Mouse (Mus musculus): Measurements from ENCODE around the gene Gpr183.

Gene Gpr183

DNA sequence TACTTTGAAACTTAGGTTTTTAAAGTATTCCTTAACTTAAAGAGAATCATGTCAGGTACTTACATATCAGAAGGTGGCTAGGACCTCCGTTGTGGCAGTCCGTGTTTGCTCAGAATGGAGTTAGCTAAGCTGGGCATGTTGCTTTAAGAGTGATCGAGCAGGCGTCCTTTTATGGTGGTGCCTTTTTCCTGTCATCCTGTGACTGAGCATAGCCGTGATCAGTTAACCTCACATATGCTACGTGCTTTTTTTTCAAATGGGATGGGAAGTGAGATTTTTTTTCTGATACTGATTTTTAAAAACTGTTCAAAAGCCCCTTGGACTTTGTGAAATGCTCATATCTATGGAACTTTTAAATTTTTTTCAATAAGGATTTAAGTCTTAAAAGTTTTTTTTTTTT is at the start of gene Gpr183:
Gene Gpr183 (minus strand): TSS at position 206 of the 400 bp plus-strand sequence.
- DNase-seq (ENCODE audit: low read depth, low spot score), result peak; percentile 32

DNA sequence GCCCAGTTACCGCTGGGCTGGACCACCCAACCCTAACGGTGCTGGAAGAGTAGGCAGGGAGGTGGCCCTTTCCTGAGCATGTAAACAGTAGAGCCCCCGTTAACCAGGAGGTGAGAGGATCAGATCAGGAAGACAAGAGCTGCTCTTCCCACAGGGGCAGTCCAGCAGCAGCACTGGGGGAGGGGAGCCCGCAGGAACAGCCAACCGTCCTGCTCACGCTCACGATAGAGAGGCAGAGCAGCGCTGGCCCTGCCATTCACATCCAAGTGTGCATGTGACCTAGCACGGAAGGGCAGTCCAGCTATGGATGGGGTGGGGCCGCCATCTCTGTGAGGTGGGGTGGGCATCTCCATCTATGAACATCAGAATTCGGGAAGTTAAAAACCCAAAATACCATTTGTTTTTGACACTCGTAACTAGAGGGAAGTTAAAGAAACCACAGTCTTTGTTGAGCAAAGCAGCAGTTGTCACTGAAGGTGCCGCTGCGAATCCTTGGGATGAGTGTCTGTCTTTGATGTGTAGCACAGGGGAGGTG is 48.5 kb upstream of the Gpr183 start:
- no peak for DNase-seq (ENCODE audit: low read depth, low spot score)

GRCm38 (mm10) chr14:122012814-122013213 is 47.8 kb upstream of the Gpr183 start:
- no peak for DNase-seq (ENCODE audit: low read depth, low spot score)

DNA sequence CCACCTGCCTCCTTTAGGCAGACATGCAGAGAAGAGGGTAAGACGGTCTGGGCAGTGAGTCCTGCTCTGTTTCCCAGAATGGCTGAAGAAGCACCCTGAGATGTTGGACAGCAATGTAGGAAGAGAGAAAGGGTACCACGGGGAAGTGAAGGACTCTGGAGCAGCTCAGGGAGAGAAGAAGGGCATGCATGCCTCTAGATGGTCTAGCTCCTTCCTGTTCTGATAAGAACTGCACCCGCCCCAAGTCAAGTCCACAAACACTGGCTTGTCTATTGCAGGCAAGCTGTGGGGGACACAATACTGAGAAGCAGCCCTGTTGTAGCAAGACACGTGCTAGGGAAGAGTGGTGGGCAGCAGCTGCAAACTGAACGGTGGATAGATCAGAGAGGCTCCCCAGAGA is 47.2 kb upstream of the Gpr183 start:
- DNase-seq (ENCODE audit: low read depth, low spot score), result no peak

DNA sequence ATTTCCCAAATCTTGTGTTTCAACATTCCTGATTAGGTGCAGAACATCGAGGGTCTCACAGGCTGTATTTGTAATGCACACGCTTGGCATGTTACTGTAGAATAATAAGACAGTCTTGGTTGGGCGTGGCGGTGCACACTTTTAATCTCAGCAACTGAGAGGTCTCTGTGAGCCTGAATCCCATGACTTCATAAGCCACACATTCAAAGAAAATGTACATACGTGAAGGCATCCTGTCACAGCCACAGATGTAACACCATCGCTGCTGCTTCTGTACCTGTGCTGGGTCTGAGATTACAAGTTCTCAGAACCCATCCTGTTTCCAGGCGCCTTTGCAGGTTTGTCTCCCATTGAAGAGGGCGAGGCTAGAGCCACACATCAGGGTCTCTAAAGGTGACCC is 46.8 kb upstream of the Gpr183 start:
- no peak for DNase-seq (ENCODE audit: low read depth, low spot score)

- peak; percentile 44 for DNase-seq (ENCODE audit: low read depth, low spot score)
These were observed 45.3 kb upstream of the Gpr183 start for GRCm38 (mm10) chr14:122010301-122010700.

GRCm38 (mm10) chr14:122009502-122009901 is 44.5 kb upstream of the Gpr183 start:
- peak; percentile 51 for DNase-seq (ENCODE audit: low read depth, low spot score)

DNA sequence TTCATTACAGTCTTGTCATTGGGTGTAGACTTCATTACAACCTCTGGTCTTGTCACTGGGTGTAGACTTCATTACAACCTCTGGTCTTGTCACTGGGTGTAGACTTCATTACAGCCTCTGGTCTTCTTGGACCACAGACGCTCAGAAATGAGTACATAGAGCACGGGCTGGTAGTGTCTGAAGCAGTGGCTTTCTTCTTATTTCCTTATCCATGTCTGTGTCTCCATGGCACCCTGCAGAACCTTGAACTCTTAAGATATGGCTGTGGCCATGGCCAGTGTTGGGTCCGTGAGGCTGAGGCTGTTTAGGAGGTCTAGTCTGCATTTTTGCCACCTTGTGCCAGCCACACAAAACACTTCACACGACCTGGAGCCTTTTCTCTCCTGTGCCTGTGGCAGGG is 43.3 kb upstream of the Gpr183 start:
- DNase-seq (ENCODE audit: low read depth, low spot score), result no peak

DNA sequence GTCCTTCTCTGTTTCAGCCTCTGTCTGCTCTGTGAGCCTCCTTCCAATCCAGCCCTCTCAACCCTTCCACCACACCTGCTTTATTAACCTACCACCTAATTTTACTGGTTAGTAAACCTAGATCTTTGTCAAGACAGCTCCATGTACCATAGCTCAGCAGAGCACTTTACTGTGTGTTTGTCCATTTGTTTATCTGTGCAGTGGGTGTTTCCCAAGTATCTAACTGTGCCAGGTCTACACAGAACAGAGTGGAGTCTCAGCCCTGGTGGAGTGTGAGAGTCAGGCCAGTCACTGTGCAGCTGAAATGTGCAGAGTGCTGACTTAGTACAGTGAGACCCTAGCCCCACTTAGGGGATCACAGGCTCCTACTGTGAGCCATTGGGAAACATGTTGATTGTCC is 38.8 kb upstream of the Gpr183 start:
- no peak for DNase-seq (ENCODE audit: low read depth, low spot score)

DNA sequence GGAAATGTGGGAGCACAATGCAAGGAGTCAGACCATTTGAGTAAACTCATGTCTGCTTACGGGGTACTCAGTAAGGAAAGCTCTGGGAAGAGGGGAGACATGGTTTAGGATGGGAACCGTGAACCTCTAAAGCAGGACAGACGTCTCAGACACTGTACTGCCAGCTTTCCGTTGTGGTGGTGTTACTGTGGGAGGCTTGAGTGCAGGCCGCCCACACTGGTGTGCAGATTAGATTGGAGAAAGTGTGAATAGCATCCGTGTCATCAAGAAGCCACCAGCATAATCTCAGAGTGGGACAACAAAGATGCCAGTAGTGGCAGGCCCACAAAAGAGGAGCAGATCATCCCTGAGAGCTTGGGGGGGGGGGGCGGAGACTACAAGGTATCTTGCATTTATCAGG is 37.2 kb upstream of the Gpr183 start:
- no peak for DNase-seq (ENCODE audit: low read depth, low spot score)

DNA sequence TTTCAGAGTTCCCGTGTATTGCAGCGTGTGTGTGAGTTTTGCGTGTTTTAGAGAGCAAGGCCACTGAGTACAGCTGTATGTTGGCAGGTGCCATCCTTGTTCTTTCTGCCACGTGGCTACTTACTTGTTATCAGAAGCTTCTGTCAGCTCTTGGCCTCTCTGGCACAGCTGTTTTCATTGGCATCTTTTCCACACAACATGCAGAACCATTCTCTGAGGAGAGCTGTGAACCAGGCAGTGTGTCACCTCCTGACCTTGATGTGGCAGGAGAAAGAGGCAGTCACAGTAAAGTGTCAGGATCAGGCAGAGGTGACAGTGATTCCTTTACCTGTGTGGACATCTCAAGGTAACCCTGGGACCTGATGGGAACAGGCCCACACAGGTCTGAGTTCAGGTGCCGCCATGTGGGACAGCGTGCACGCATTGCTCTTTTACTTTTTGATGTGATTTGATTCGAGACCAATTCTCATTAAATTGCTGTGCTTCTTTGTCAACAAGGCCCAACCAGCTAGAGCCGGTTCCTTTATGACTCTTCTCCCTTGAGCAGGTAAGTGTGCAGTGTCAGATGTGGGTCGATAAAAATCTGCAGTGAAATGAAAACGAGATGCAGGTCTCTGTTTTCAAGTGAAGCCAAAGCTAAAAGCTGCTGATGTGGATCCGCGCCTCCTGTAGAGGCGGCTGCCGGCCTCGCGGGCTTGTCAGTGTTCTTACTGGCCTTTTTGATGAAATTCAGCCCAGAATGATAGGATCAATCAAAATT is 35.5 kb upstream of the Gpr183 start:
- DNase-seq (ENCODE audit: low read depth, low spot score), result no peak

GRCm38 (mm10) chr14:121999455-121999854 is 34.5 kb upstream of the Gpr183 start:
- no peak for DNase-seq (ENCODE audit: low read depth, low spot score)

- DNase-seq (ENCODE audit: low read depth, low spot score), result peak; percentile 69
These were observed 31.8 kb upstream of the Gpr183 start for GRCm38 (mm10) chr14:121996786-121997185.

- no peak for DNase-seq (ENCODE audit: low read depth, low spot score)
These were observed 30.5 kb upstream of the Gpr183 start for GRCm38 (mm10) chr14:121995557-121995870.

DNA sequence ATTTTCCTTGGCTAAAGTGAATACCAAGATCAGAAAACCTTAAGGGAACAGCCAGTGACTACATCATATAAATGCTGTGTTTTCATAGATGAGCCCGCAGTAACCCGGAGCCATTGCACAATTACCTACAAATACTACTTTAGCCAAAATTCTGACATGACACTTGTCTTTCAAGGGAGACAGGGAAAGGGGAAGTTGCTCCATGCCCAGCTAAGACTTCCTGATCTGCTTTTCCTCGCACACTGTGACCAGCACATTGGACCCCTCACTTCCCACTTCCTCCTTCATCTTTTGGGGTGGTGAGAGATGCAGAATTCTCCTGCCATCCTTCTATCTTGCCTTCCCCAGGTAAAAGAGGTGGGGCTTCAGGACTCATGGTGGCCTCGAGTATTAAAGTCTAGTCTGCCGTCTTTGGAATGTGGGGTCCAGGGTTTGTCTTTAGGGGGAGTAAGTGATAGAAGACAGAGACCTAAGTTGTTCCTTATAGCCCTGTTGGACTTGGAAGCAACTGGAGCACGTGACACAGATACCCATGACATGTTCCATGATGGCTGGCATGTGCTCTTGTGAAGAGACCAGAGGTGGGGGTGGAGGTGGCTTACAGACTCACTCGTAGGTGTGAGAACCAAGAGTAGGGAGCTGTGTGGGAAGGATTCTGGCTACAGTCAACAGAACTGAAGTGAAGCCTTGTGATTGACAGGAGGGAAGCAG is 30.0 kb upstream of the Gpr183 start:
- no peak for DNase-seq (ENCODE audit: low read depth, low spot score)

DNA sequence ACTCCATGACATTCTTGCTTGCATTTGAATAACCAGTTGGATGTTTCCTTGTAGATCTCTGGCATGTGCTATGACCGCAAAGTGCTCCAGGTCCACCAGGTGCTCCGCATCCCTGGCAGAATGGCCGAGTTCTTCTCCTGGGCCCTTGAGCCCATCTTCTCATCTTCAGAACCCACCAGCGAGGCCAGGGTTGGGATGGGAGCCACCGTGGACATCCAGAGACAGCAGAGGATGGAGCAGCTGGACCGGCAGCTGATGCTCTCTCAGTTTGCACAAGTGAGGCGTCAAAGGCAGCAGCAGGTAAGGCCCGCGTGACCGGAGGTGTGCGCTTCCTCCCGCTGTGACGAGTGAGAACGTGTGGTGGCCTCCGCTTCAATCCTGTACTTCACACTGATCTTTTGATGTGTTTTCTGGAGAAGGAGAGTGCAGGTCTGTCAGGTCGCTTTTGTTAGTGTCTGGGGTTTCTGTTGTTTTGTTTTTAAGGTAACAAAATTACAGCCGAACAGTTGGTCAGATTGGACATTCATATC is 29.2 kb upstream of the Gpr183 start:
- no peak for DNase-seq (ENCODE audit: low read depth, low spot score)

- no peak for DNase-seq (ENCODE audit: low read depth, low spot score)
These were observed 28.6 kb upstream of the Gpr183 start for GRCm38 (mm10) chr14:121993616-121994015.

- DNase-seq (ENCODE audit: low read depth, low spot score), result no peak
These were observed 27.6 kb upstream of the Gpr183 start for GRCm38 (mm10) chr14:121992395-121993280.

DNA sequence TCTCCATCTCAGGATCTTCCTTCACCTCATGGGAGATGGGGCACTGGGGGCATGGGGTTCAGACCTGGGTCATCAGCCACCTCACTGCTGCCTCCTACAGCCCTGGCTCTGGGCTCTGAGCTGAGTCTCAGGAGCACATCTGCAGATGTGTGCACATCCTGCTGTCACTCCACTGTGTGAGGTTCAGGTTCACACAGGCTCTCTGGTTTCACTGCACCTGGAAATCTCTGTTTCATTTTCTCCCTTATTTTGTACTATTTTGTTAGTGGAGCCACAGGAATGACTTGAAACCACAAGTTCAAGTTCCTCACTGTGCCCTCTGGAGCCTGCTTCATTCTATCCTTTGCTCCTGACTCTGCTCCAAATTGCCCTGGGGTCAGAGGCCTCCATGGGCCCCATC is 26.9 kb upstream of the Gpr183 start:
- DNase-seq (ENCODE audit: low read depth, low spot score), result no peak

GRCm38 (mm10) chr14:121990897-121991296 is 25.9 kb upstream of the Gpr183 start:
- no peak for DNase-seq (ENCODE audit: low read depth, low spot score)

DNA sequence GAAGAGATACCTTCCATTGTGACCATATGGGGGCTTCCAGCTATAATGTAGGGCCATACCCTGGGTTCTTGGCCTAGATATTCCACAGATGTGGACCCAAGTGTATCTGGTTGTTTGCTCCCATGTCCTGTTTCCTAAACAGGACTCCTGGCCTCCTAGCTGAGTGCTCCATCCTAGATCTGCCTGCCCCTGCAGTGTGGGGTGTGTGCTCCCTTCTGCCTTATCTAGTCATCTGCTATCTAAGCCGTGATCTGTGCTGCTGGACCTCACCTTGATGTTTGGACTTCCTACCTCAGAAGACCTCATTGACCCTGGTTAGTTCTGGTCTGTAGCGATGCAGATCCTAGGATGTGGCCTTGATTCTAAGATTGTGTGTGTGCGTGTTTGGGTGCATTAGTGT is 24.9 kb upstream of the Gpr183 start:
- no peak for DNase-seq (ENCODE audit: low read depth, low spot score)

GRCm38 (mm10) chr14:121989331-121989730 is 24.3 kb upstream of the Gpr183 start:
- no peak for DNase-seq (ENCODE audit: low read depth, low spot score)

Measured in brain, adult 2 months (tissue).